Mouse (Mus musculus): ENCODE measurements around the gene AC109138.7. TPM values are rescaled to one million over a fixed set of nuclear protein-coding genes. Genes with fewer than 3 reads are reported as not detected.

The AC109138.7 gene
- polyA plus RNA-seq, 1 experiment from 2014 or later: not detected

DNA sequence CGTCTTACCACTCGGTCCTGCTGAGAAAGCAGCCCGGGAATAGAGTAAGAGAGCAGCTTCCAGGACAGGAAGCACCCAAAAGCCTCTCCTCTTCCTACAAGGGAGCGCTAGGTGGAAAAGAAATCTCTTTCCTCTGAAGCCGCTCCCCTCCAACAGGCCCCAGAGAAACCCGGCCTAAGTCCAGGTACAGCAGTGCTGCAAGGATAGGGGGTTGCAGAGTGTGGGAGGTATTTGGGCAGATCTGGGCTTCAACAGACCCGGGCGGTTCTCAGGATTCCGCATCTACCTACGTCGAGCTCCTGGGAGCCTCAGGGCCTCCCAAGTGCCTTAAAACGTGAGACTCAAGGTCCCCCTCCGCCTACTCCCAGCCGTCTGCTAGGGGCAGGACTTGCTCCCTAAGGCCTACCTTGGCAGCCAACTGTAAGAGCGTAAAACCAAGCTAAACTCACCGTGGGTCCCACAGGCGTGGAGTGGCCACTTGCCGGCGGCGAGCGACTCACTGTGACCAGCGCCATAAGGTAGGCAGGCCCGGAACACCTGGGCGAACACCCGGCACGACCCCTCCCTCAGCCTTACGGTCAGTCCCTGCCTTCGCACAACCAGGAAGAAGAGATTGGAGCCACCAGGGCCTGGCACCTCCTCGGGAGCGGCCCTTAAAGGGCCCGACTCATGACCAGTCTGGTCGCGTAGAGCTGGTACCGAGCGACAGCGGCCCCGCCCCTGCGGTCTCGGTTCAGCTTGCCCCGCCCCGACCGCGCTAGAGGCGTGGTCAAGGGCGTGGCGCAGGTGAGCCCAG is 54.6 kb downstream of the AC109138.7 start, which contains the start of gene Ssh3:
Gene Ssh3, minus strand, starts transcription at position 615 of the 796 bp plus-strand sequence.
- Histone ChIP-seq H3K27me3 (ENCODE audit: control insufficient read depth, insufficient read depth, low read length) (peaks cover 28% of the 10 kb centered on the region), H3K4me3 (replicated peaks; ENCODE audit: low read length) (peak within 1 kb of the TSS; percentile 29), H3K36me3 (replicated peaks; ENCODE audit: control insufficient read depth, insufficient read depth) (peaks cover 35% of the 10 kb centered on the region), H3K9me3 (ENCODE audit: control insufficient read depth, low read length) (no peaks in the 10 kb centered on the region), H3K4me1 (replicated peaks; ENCODE audit: control insufficient read depth, insufficient read depth, low read length) (peaks cover 3% of the 10 kb centered on the region; the same call in 1 of the 2 replicates), H3K9ac (peak within 1 kb of the TSS; percentile 46; the same call in 1 of the 2 replicates), H3K27ac (no peak within 1 kb of the TSS), H3K4me2 (replicated peaks) (peak within 1 kb of the TSS; percentile 48)
- DNase-seq (ENCODE audit: low spot score): no peak
- no peak for ATAC-seq (ENCODE audit: low FRiP score)
- 7% methylated on average over 46 of the region's 46 CpGs for WGBS

DNA sequence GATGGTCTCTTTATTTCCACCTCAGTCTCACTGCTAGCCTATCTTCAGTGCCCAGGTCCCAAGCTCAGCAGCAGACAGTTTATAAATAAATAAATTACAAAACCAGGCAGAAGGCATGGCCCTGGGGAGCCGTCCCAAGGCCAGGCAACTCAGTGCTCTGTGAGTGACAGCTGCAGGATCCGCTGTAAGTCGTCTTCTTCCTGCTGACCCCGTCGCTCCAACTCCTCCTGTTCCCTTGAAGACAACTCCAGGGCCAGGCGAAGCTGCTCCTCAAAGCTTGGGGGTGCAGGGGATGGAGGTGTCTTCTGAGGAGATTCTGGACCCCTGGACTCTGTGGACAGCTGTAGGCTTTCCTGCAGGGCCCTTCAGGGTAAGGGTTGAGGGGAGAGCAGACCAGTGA is 56.0 kb downstream of the AC109138.7 start:
- H3K27me3 ChIP-seq (ENCODE audit: control insufficient read depth, insufficient read depth, low read length): peaks cover 28% of the 10 kb centered on the region
- no peaks in the 10 kb centered on the region for H3K9me3 ChIP-seq (ENCODE audit: control insufficient read depth, low read length)
- H3K27ac ChIP-seq: no peak overlapping the region
- H3K9ac ChIP-seq: no peak overlapping the region
- DNase-seq (ENCODE audit: low spot score) (no peak), ATAC-seq (ENCODE audit: low FRiP score) (no peak)
- peaks cover 3% of the 10 kb centered on the region; the same call in 1 of the 2 replicates for H3K4me1 ChIP-seq (replicated peaks; ENCODE audit: control insufficient read depth, insufficient read depth, low read length)
- H3K4me2 ChIP-seq (replicated peaks): no peak overlapping the region
- 70% methylated on average over 6 of the region's 6 CpGs for WGBS
- no peak overlapping the region for H3K4me3 ChIP-seq (replicated peaks; ENCODE audit: low read length)
- H3K36me3 ChIP-seq (replicated peaks; ENCODE audit: control insufficient read depth, insufficient read depth): peaks cover 35% of the 10 kb centered on the region

DNA sequence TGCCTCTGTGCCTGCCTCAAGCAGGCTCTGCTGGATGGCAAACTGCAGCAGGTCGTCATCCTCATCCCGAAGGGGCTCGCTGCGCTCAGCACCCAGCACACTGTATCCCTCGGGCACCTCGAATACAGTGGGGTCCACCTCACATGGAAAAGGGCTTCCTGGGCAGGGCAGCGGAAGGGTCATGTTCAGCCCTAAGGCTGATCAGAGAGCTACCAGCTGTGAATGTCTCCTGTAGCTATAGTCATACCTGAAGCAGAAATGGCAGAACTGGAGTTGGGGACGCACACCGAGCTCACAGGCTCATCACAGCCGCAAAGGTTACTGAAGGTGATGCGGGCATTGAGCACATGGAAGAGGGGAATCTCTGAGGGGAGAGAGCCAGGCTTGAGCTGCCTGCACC is 56.8 kb downstream of the AC109138.7 start:
- no peak for ATAC-seq (ENCODE audit: low FRiP score)
- peaks cover 28% of the 10 kb centered on the region for H3K27me3 ChIP-seq (ENCODE audit: control insufficient read depth, insufficient read depth, low read length)
- DNase-seq (ENCODE audit: low spot score): no peak

GRCm38 (mm10) chr19:4279487-4279886 is 65.3 kb downstream of the AC109138.7 start:
- Histone ChIP-seq H3K27ac (no peak overlapping the region), H3K4me1 (replicated peaks; ENCODE audit: control insufficient read depth, insufficient read depth, low read length) (peaks cover 12% of the 10 kb centered on the region), H3K27me3 (ENCODE audit: control insufficient read depth, insufficient read depth, low read length) (no peaks in the 10 kb centered on the region), H3K9me3 (ENCODE audit: control insufficient read depth, low read length) (peaks cover 4% of the 10 kb centered on the region; the same call in 1 of the 2 replicates), H3K36me3 (replicated peaks; ENCODE audit: control insufficient read depth, insufficient read depth) (peaks cover 18% of the 10 kb centered on the region; the same call in 1 of the 2 replicates), H3K4me2 (replicated peaks) (no peak overlapping the region), H3K9ac (no peak overlapping the region), H3K4me3 (replicated peaks; ENCODE audit: low read length) (no peak overlapping the region)
- 95% methylated on average over 1 of the region's 1 CpGs for WGBS
- DNase-seq (ENCODE audit: low spot score): no peak
- no peak for ATAC-seq (ENCODE audit: low FRiP score)

More for the DNA sequence above, 56.8 kb downstream of the AC109138.7 start:
- no peak overlapping the region for H3K4me2 ChIP-seq (replicated peaks)
- H3K4me1 ChIP-seq (replicated peaks; ENCODE audit: control insufficient read depth, insufficient read depth, low read length): peaks cover 3% of the 10 kb centered on the region; the same call in 1 of the 2 replicates
- H3K27ac ChIP-seq: no peak overlapping the region
- WGBS: 94% methylated on average over 11 of the region's 11 CpGs
- H3K36me3 ChIP-seq (replicated peaks; ENCODE audit: control insufficient read depth, insufficient read depth): peaks cover 35% of the 10 kb centered on the region
- H3K9me3 ChIP-seq (ENCODE audit: control insufficient read depth, low read length): peaks cover 2% of the 10 kb centered on the region; the same call in 1 of the 2 replicates
- no peak overlapping the region for H3K9ac ChIP-seq
- no peak overlapping the region for H3K4me3 ChIP-seq (replicated peaks; ENCODE audit: low read length)

GRCm38 (mm10) chr19:4280425-4280824 is 66.3 kb downstream of the AC109138.7 start:
- ATAC-seq (ENCODE audit: low FRiP score) (no peak), DNase-seq (ENCODE audit: low spot score) (no peak)
- WGBS: 96% methylated on average over 9 of the region's 9 CpGs
- no peaks in the 10 kb centered on the region for H3K27me3 ChIP-seq (ENCODE audit: control insufficient read depth, insufficient read depth, low read length)
- no peak overlapping the region for H3K27ac ChIP-seq
- no peak overlapping the region for H3K4me2 ChIP-seq (replicated peaks)
- H3K9ac ChIP-seq: no peak overlapping the region
- peaks cover 12% of the 10 kb centered on the region for H3K4me1 ChIP-seq (replicated peaks; ENCODE audit: control insufficient read depth, insufficient read depth, low read length)
- H3K9me3 ChIP-seq (ENCODE audit: control insufficient read depth, low read length): peaks cover 4% of the 10 kb centered on the region; the same call in 1 of the 2 replicates
- peaks cover 20% of the 10 kb centered on the region for H3K36me3 ChIP-seq (replicated peaks; ENCODE audit: control insufficient read depth, insufficient read depth)
- no peak overlapping the region for H3K4me3 ChIP-seq (replicated peaks; ENCODE audit: low read length)

Small RNAs within 50 kb of the gene (microRNA-seq; reads per million reads assigned to microRNA genes)
- not detected for gene Gm26115
- gene Mir6985: 2.4 reads per million, percentile 8 among the genes with 10 or more reads in this experiment

Other genes with a start within 250 kb of the AC109138.7 start
- 0.13 and 0.32 TPM in 2 replicates for gene Aldh3b2, start 242.0 kb upstream of the AC109138.7 start, polyA plus RNA-seq (2014; fragmentation: Nextera tagmentation; extraction: Ambion mirVana)
- 2.1 and 3.6 TPM in 2 replicates for gene Acy3, start 227.8 kb upstream of the AC109138.7 start, polyA plus RNA-seq (2014; fragmentation: Nextera tagmentation; extraction: Ambion mirVana)
- gene Tbx10, start 221.6 kb upstream of the AC109138.7 start, polyA plus RNA-seq (2014; fragmentation: Nextera tagmentation; extraction: Ambion mirVana): 0.46 TPM in 2 replicates
- gene Nudt8, start 213.8 kb upstream of the AC109138.7 start, polyA plus RNA-seq (2014; fragmentation: Nextera tagmentation; extraction: Ambion mirVana): 23.5 TPM in 2 replicates
- gene Gm49405, start 213.7 kb upstream of the AC109138.7 start, polyA plus RNA-seq (2014; fragmentation: Nextera tagmentation; extraction: Ambion mirVana): 2.7 and 3.4 TPM in 2 replicates
- gene Doc2g, start 211.0 kb upstream of the AC109138.7 start, polyA plus RNA-seq (2014; fragmentation: Nextera tagmentation; extraction: Ambion mirVana): 4.1 and 5.0 TPM in 2 replicates
- 242 and 259 TPM in 2 replicates for gene Ndufv1, start 201.6 kb upstream of the AC109138.7 start, polyA plus RNA-seq (2014; fragmentation: Nextera tagmentation; extraction: Ambion mirVana)
- 477 and 497 TPM in 2 replicates for gene Gstp1, start 176.4 kb upstream of the AC109138.7 start, polyA plus RNA-seq (2014; fragmentation: Nextera tagmentation; extraction: Ambion mirVana)
- 1.7 TPM in 1 of 2 replicates, not detected in the other for gene Gstp2, start 168.3 kb upstream of the AC109138.7 start, polyA plus RNA-seq (2014; fragmentation: Nextera tagmentation; extraction: Ambion mirVana)
- gene Gstp3, start 154.8 kb upstream of the AC109138.7 start, polyA plus RNA-seq (2014; fragmentation: Nextera tagmentation; extraction: Ambion mirVana): not detected in 2 replicates
- not detected in 2 replicates for gene Cabp2, start 132.8 kb upstream of the AC109138.7 start, polyA plus RNA-seq (2014; fragmentation: Nextera tagmentation; extraction: Ambion mirVana)
- gene Cdk2ap2, start 117.2 kb upstream of the AC109138.7 start, polyA plus RNA-seq (2014; fragmentation: Nextera tagmentation; extraction: Ambion mirVana): 79.2 and 82.1 TPM in 2 replicates
- 70.0 and 74.7 TPM in 2 replicates for gene Pitpnm1, start 114.4 kb upstream of the AC109138.7 start, polyA plus RNA-seq (2014; fragmentation: Nextera tagmentation; extraction: Ambion mirVana)
- 93.8 and 99.7 TPM in 2 replicates for gene Aip, start 88.5 kb upstream of the AC109138.7 start, polyA plus RNA-seq (2014; fragmentation: Nextera tagmentation; extraction: Ambion mirVana)
- not detected in 2 replicates for gene Gpr152, start 74.6 kb upstream of the AC109138.7 start, polyA plus RNA-seq (2014; fragmentation: Nextera tagmentation; extraction: Ambion mirVana)
- 0.11 and 0.26 TPM in 2 replicates for gene Cabp4, start 70.3 kb upstream of the AC109138.7 start, polyA plus RNA-seq (2014; fragmentation: Nextera tagmentation; extraction: Ambion mirVana)
- gene Coro1b, start 65.7 kb upstream of the AC109138.7 start, polyA plus RNA-seq (2014; fragmentation: Nextera tagmentation; extraction: Ambion mirVana): 102 TPM in 2 replicates
- gene Ptprcap, start 60.8 kb upstream of the AC109138.7 start, polyA plus RNA-seq (2014; fragmentation: Nextera tagmentation; extraction: Ambion mirVana): 0.44 and 0.68 TPM in 2 replicates
- 35.8 and 39.7 TPM in 2 replicates for gene Rps6kb2, start 51.0 kb upstream of the AC109138.7 start, polyA plus RNA-seq (2014; fragmentation: Nextera tagmentation; extraction: Ambion mirVana)
- 5.3 and 6.0 TPM in 2 replicates for gene Carns1, start 38.9 kb upstream of the AC109138.7 start, polyA plus RNA-seq (2014; fragmentation: Nextera tagmentation; extraction: Ambion mirVana)
- gene Tbc1d10c, start 23.1 kb upstream of the AC109138.7 start, polyA plus RNA-seq (2014; fragmentation: Nextera tagmentation; extraction: Ambion mirVana): 0.43 and 0.68 TPM in 2 replicates
- 581 and 604 TPM in 2 replicates for gene Ppp1ca, start 22.3 kb upstream of the AC109138.7 start, polyA plus RNA-seq (2014; fragmentation: Nextera tagmentation; extraction: Ambion mirVana)
- gene Rad9a, start 12.7 kb upstream of the AC109138.7 start, polyA plus RNA-seq (2014; fragmentation: Nextera tagmentation; extraction: Ambion mirVana): 19.4 and 22.5 TPM in 2 replicates
- 0.51 and 0.53 TPM in 2 replicates for gene Clcf1, start 119 bp upstream of the AC109138.7 start, polyA plus RNA-seq (2014; fragmentation: Nextera tagmentation; extraction: Ambion mirVana)
- gene Pold4, start 17.5 kb downstream of the AC109138.7 start, polyA plus RNA-seq (2014; fragmentation: Nextera tagmentation; extraction: Ambion mirVana): 18.8 and 20.4 TPM in 2 replicates
- 12.9 and 13.4 TPM in 2 replicates for gene Ssh3, start 54.8 kb downstream of the AC109138.7 start, polyA plus RNA-seq (2014; fragmentation: Nextera tagmentation; extraction: Ambion mirVana)
- 50.7 and 56.6 TPM in 2 replicates for gene Ankrd13d, start 68.8 kb downstream of the AC109138.7 start, polyA plus RNA-seq (2014; fragmentation: Nextera tagmentation; extraction: Ambion mirVana)
- 29.2 and 30.4 TPM in 2 replicates for gene Grk2, start 91.9 kb downstream of the AC109138.7 start, polyA plus RNA-seq (2014; fragmentation: Nextera tagmentation; extraction: Ambion mirVana)
- 37.3 and 40.7 TPM in 2 replicates for gene Kdm2a, start 183.9 kb downstream of the AC109138.7 start, polyA plus RNA-seq (2014; fragmentation: Nextera tagmentation; extraction: Ambion mirVana)
- gene Rhod, start 225.1 kb downstream of the AC109138.7 start, polyA plus RNA-seq (2014; fragmentation: Nextera tagmentation; extraction: Ambion mirVana): 5.8 and 7.2 TPM in 2 replicates